Mouse (Mus musculus) testis, adult 2 months (tissue): ENCODE measurements around the gene Apoo.
"Not testable (repeated sequence)": the region's sequence is repeated elsewhere in the genome, so short reads cannot be mapped to it uniquely, and the experiment has no call there.

Source experiments
- CTCF ChIP-seq: fragments of 200-500 bp; IDR thresholded peaks from 2 replicates; pipeline ENCODE4 v1.5.1; 2012; ENCODE audit warnings: low read depth, mild to moderate bottlenecking, inconsistent platforms, low read length, moderate library complexity; ENCODE audit not compliant: control insufficient read depth, insufficient read depth, insufficient replicate concordance
- POLR2A ChIP-seq: fragments of 200-500 bp; IDR thresholded peaks from 2 replicates; pipeline ENCODE4 v1.6.1; 2012; ENCODE audit warnings: low read depth, mild to moderate bottlenecking, inconsistent platforms, low read length, moderate library complexity; ENCODE audit not compliant: control insufficient read depth

DNA sequence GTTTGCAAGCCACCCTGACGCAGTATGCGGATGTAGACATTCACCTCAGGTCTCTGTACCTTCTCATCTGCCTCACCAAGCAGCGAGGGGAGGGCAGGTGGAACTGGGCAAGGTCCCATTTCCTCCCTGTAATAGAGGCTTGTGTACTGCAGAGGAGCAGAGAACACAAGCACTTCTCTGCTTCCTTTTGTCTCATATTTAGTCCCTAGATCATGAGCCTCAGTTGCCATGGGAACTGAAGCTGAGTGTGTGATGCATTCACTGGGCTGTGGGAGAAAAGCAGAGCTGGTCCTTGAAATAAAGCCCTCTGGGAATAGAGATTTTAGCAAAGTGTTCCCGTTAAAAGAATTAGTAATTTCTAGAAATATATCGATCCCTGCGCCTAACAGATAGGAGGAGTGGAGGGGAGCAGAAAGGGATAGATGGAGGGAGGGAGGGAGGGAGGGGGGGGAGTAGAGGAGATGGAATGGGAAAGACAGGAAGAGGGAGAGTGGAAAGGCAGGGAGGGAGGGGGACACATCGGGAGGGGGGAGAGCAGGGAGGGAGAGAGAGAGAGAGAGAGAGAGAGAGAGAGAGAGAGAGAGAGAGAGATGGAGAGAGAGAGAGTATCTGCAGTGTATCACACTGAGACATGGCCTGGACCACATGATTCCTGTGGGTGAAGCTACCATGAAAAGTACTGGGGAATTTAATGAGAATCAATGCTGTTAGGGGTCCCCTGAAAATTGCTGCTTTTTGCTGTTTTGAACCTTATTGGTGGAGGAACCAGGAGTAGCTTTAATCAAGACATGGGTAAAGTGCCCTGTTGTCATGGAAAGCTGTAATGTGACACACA, 83.3 kb downstream of the Apoo start:
- TF ChIP-seq POLR2A, CTCF: not testable (repeated sequence)
